Mouse (Mus musculus) layer of hippocampus, postnatal 36 days (tissue): ENCODE results near the gene Dqx1. TPM values are rescaled to one million over a fixed set of nuclear protein-coding genes. Genes with fewer than 3 reads are reported as not detected.
A peak's percentile ranks its signal among the peaks of the same experiment; 100 is the strongest.

Source experiments
- DNase-seq, 2 experiments: peaks; one replicate each; pipeline ENCODE4 v3.0.0; 2022
- microRNA-seq, 2 experiments: library from miRNA; unstranded; fragments of <30 nt; microRNA quantifications; one replicate each; pipeline ENCODE4 v1.2.0; 2021
- total RNA-seq, 2 experiments: library from RNA; stranded (reverse); gene quantifications; 2 replicates each; pipeline ENCODE4 v1.2.3; 2021

Dqx1 gene
- total RNA-seq, 2 experiments from 2014 or later = 0.40 to 0.94 TPM

DNA sequence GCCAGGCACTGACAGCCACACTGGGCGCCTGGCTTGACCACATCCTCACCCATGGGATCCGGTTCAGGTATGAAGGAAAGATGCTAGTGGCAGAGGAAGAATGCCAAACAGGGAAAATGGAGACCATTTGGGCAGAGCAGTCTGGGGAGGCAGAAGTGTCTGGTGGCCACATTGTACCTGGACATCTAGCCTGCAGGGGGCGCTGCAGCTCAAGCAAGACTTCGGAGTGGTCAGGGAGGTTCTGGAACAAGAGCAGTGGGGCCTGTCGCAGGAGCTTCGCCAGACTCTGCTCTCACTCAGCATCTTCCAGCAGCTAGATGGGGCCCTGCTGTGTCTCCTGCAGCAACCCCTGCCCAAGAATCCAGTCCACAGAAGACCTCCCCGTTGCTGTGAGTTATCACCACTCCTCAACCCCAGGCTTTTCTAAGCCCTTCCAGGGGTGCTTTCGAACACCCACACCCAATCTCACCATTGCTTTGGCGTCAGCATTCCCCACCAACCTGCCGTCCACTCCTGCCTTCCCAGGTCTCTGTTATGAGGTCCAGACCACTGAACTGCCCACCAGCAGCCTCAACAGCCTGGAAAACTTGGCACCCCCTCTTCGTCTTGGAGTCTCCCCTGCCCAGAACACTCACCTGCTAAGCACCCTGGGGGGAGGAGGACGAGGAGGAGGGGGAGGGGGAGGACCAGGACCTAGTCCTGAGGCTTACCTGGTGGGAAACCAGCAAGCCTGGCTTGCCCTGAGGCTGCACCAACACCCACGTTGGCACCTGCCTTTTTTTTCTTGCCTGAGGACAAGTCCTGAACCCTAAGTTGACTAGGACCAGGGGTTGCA, 50.1 kb downstream of the Dqx1 start:
- peak; percentile 40 to 55 for DNase-seq

DNA sequence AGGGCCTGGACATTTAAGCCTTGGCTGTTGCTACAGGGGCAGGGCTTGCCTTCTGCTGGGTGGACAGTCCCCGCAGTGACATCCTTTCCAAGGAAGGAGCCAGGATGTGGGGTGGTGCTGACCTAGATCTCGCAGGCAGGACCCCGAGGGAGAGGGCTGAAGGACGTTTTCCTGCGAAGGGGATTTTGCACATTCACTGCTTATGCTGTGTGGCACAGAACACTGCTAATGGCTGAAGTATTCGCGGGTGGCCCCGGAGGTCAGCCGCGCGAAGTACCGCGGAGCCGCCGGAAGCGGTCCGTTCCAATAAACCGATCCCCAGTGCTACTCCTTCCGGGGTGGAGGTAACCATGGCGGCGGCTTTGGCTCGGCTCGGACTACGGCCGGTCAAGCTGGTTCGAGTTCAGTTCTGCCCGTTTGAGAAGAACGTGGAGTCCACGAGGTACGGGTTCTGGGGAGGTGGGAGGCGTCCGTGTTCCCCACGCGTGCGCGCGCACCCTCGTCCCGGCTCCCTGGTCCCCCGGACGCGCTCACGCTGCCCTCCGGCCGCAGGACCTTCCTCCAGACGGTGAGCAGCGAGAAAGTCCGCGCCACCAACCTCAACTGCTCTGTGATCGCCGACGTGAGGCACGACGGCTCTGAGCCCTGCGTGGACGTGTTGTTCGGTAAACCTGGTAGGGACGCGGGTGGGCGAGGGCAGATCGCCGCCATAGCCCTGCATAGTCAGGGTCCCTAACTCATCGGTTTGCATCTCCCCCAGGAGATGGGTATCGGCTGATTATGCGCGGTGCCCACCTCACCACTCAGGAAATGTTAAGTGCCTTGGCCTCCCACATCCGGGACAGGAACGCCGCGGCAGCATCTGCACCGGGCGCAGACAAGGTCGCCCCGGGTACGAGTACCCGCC, 51.4 kb downstream of the Dqx1 start, which contains the start of gene Mrpl53:
Mrpl53 (plus strand) TSS at position 279 of the 907 bp plus-strand sequence.
- peak; percentile 81 to 83 for DNase-seq

DNA sequence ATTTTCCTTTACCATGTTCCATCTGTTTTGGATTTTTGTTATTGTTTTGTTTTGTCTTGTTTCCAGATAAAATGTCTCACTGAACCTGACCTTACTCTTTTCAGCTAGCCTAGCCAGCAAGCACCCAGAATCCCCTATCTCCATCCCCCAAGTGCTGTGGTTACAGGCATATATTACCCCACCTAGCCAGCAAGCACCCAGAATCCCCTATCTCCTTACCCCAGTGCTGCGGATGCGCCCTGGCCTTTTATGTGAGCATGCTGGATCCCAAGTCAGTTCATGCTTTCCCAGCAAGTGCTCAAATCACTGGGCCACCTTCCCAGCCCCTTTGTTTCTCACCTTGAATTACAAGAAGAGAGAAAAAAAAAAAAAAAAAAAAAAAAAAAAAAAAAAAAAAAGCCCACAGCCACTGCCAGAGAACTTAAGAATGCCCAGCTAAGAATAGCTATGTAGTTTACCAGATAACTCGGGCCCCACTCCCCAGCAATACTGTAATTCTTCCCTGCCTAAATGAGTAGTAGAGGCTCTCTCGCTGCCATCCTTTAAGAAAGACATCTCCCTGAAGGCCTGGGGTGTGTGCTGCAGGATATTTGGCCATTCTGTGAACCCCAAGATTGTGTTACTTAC, 54.0 kb downstream of the Dqx1 start:
- DNase-seq = no peak

DNA sequence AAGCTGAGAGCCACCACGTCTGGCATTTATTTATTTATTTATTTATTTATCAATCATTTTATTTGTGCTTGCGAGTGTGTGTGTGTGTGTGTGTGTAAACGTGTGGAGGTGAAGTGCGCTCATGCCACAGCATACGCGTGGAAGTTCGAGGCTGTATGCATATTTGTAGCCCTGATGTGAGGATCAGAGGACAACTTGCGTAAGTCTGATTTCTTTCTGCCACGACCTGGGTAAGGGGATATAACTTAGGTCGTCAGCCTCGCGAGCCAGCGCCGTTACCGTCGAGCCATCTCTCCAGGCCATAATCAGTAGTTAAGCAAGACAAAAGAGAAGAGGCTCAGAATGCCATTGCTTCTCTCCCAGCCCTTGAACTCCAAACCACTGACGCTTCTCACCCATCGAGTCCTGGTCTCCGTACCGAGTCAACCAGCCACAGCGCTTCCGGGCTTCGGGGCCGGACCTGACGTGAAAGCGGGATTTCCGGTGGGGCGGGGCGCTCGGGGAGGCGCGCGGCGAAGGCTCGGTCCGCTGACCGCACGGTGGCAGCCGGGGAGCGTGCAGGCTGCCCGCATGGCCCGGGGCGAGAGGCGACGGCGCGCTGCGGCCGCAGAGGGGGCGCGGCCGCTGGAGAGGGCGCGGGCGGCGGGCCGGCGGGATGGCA, 57.5 kb downstream of the Dqx1 start, which contains the start of gene Mogs:
Mogs (plus strand) TSS at position 486 of the 661 bp plus-strand sequence.
- DNase-seq = peak; percentile 91

DNA sequence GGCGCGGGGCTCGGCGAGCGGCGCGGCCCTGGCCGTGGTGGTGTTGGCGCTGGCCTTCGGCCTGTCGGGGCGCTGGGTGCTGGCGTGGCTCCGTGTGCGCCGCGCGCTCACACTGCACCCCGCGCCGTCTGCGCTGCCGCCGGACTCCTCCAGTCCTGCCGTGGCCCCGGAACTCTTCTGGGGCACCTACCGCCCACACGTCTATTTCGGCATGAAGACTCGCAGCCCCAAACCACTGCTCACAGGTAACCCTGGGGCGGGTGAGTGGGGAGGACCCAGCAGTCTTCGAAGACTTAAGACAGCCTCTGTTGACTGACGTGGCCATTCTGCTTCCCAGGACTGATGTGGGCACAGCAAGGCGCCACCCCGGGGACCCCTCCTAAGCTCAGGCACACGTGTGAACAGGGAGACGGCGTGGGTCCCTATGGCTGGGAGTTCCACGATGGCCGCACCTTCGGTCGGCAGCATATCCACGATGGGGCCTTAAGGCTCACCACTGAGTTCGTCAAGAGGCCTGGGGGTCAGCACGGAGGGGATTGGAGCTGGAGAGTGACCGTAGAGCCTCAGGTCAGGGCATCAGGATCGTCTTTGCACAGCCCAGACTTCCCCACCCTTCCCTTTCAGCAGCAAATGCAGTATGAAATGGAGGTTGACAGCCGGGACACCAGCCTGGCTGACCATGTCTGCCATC, 58.2 kb downstream of the Dqx1 start:
- DNase-seq = peak; percentile 19 to 20

DNA sequence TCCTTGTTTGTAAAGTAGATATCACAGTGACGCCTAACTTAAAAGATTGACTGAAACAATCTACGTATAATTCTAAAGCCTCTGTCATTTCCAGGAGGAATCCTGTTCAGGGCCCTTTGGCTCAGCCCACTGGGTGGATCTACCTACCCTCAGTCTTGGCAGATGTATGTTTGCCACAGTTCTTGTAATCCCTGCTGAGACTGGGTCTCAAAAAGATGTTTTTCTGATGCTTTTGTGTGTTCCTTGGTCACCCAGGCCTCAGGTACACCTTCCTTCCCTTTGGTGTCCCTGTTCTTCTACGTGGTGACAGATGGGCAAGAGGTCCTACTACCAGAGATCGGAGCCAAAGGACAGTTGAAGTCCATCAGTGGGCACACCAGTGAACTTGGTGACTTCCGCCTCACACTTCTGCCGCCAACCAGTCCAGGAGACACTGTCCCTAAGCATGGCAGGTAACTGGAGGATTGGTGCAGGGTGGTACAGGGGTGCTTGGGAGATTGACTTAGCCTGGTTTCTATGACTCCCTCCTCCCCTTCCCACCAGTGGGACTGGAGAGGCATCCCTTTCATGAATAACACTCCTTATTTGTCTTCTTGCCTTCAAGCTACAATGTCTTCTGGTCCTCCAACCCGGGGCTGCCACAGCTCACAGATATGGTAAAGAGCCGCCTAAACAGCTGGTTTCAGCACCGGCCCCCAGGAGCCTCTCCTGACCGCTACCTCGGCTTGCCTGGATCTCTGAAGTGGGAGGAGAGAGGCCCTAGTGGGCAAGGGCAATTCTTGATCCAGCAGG, 58.9 kb downstream of the Dqx1 start:
- DNase-seq = peak in 1 of 2 experiments; percentile 4

Small RNAs within 50 kb of the gene (microRNA-seq; reads per million reads assigned to microRNA genes)
- gene Mir3470a = 0 reads per million in 2 experiments
- 0 to 0.21 reads per million in 2 experiments for gene Mir7040

Other genes starting within 250 kb of the Dqx1 start
- gene Sema4f, start 118.1 kb upstream of the Dqx1 start, total RNA-seq = 10 to 100 TPM; 41.0 to 41.2 TPM
- gene M1ap, start 110.9 kb upstream of the Dqx1 start, total RNA-seq = not detected
- gene Dok1, start 24.4 kb upstream of the Dqx1 start, total RNA-seq = 1 to 10 TPM; 2.5 to 2.6 TPM
- 1 to 10 TPM; 4.1 to 5.4 TPM for gene Loxl3, start 23.7 kb upstream of the Dqx1 start, total RNA-seq
- 100 to 1,000 TPM; 121 to 142 TPM for gene Aup1, start 3.3 kb upstream of the Dqx1 start, total RNA-seq
- gene Htra2, start 2.6 kb upstream of the Dqx1 start, total RNA-seq = 10 to 100 TPM; 47.1 to 49.0 TPM
- gene Tlx2, start 12.4 kb downstream of the Dqx1 start, total RNA-seq = not detected
- 10 to 100 TPM; 33.9 to 34.9 TPM for gene Pcgf1, start 20.0 kb downstream of the Dqx1 start, total RNA-seq
- under 1 TPM in 1 of 2 experiments, not detected in 1; 0.48 TPM for gene Lbx2, start 28.5 kb downstream of the Dqx1 start, total RNA-seq
- 1 to 10 TPM; 8.0 to 8.2 TPM for gene Ccdc142, start 43.8 kb downstream of the Dqx1 start, total RNA-seq
- 1 to 10 TPM; 5.8 to 7.0 TPM for gene Gm42688, start 43.8 kb downstream of the Dqx1 start, total RNA-seq
- gene Mrpl53, start 51.2 kb downstream of the Dqx1 start, total RNA-seq = 10 to 100 TPM; 64.4 to 69.9 TPM
- 10 to 100 TPM; 28.0 to 28.9 TPM for gene Mogs, start 57.7 kb downstream of the Dqx1 start, total RNA-seq
- 10 to 100 TPM; 58.2 to 61.4 TPM for gene Wbp1, start 63.7 kb downstream of the Dqx1 start, total RNA-seq
- gene Ino80b, start 67.6 kb downstream of the Dqx1 start, total RNA-seq = 10 to 100 TPM; 21.2 to 23.5 TPM
- 10 to 100 TPM; 75.9 to 90.3 TPM for gene Rtkn, start 77.6 kb downstream of the Dqx1 start, total RNA-seq
- gene Wdr54, start 98.6 kb downstream of the Dqx1 start, total RNA-seq = 10 to 100 TPM; 24.2 to 25.3 TPM
- 10 to 100 TPM; 23.4 to 24.0 TPM for gene 1700003E16Rik, start 98.6 kb downstream of the Dqx1 start, total RNA-seq
- gene Dctn1, start 108.1 kb downstream of the Dqx1 start, total RNA-seq = 100 to 1,000 TPM; 384 to 404 TPM
- 1 to 10 TPM in 1 of 2 experiments, under 1 TPM in 1; 0.57 to 2.8 TPM for gene Slc4a5, start 162.0 kb downstream of the Dqx1 start, total RNA-seq